Mouse (Mus musculus) hindbrain, embryonic 11.5 days (tissue): ENCODE results near the gene BC024063. TPM values are rescaled to one million over a fixed set of nuclear protein-coding genes. Genes with fewer than 3 reads are reported as not detected.

Source experiments
- ATAC-seq: fragments of 200-750 bp; cut with Nextera tagmentation; 2 replicates; pipeline ENCODE4 v1.8.0; 2017; ENCODE audit warnings: mild to moderate bottlenecking, moderate TSS enrichment, moderate library complexity; ENCODE audit not compliant: low FRiP score
- DNase-seq: peaks from one replicate; pipeline ENCODE4 v3.0.0-alpha.2; 2015; ENCODE audit warnings: low spot score
- H3K27ac ChIP-seq: fragments of 300-500 bp; sonication (generic); 2 replicates; pipeline ENCODE4 v1.5.1; 2014; ENCODE audit warnings: mild to moderate bottlenecking, low read depth, low read length
- H3K27me3 ChIP-seq: fragments of 300-500 bp; sonication (generic); 2 replicates; pipeline ENCODE4 v1.6.1; 2014; ENCODE audit warnings: mild to moderate bottlenecking, low read length, moderate library complexity, mixed read lengths; ENCODE audit not compliant: control insufficient read depth, insufficient read depth
- H3K36me3 ChIP-seq: fragments of 300-500 bp; sonication (generic); 2 replicates; pipeline ENCODE4 v1.6.1; 2014; ENCODE audit warnings: mild to moderate bottlenecking, low read length, moderate library complexity, mixed read lengths; ENCODE audit not compliant: control insufficient read depth, insufficient read depth
- H3K4me1 ChIP-seq: fragments of 300-500 bp; sonication (generic); replicated peaks from 2 replicates; pipeline ENCODE4 v1.6.1; 2014; ENCODE audit warnings: low read length, mixed read lengths; ENCODE audit not compliant: control insufficient read depth, insufficient read depth
- H3K4me2 ChIP-seq: fragments of 300-500 bp; sonication (generic); replicated peaks from 2 replicates; pipeline ENCODE4 v1.6.1; 2014; ENCODE audit warnings: mild to moderate bottlenecking, low read depth, low read length
- H3K4me3 ChIP-seq: fragments of 300-500 bp; sonication (generic); 2 replicates; pipeline ENCODE4 v1.5.1; 2014; ENCODE audit warnings: low read depth, low read length
- H3K9ac ChIP-seq: fragments of 300-500 bp; sonication (generic); 2 replicates; pipeline ENCODE4 v1.6.1; 2014; ENCODE audit warnings: low read depth, low read length
- H3K9me3 ChIP-seq: fragments of 300-500 bp; sonication (generic); 2 replicates; pipeline ENCODE4 v1.6.1; 2016; ENCODE audit warnings: low read length; ENCODE audit not compliant: control insufficient read depth
- WGBS: fragments of 180-500 bp; shearing (Covaris S2); extraction: QIAGEN DNeasy Blood & Tissue Kit; methylation state at CpG from one replicate; pipeline ENCODE4 v1.1.7; 2014; 5-methylcytosine and 5-hydroxymethylcytosine counted together
- polyA plus RNA-seq: library from polyadenylated mRNA; unstranded; fragments of >200 nt; fragmentation: Nextera tagmentation; extraction: Ambion mirVana; gene quantifications from 2 replicates; pipeline ENCODE4 v1.2.1, GENCODE M21; 2014

BC024063 gene
- polyA plus RNA-seq, 1 experiment from 2014 or later, result 8.2 TPM

DNA sequence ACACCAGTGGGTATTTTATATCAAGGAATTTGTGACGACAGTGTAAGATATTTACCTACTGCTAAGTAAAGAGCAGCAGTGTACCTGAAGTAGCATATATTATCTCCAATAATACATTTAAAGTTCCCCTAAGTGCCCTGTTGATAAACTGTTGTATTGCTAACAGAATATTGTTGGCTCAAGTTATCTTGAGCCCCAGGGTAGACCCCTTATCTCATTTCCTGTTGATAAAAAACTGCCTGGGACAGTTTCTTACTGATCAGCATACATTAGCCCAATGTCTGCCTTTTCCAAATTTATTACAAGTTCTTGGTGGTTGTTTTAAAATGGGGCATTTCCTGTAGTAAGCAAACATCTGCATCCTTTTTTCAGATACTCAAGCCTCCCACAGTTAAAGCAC, 62.1 kb downstream of the BC024063 start:
- DNase-seq (no peak), ATAC-seq (no peak)
- no peaks in the 10 kb centered on the region for H3K36me3 ChIP-seq
- WGBS, result 98% methylated on average over 1 of the region's 1 CpGs
- no peak overlapping the region for H3K4me2 ChIP-seq
- peaks cover 16% of the 10 kb centered on the region for H3K9me3 ChIP-seq
- no peak overlapping the region for H3K9ac ChIP-seq
- H3K27me3 ChIP-seq, result no peaks in the 10 kb centered on the region
- H3K4me3 ChIP-seq, result no peak overlapping the region
- no peak overlapping the region for H3K27ac ChIP-seq
- H3K4me1 ChIP-seq, result no peaks in the 10 kb centered on the region

DNA sequence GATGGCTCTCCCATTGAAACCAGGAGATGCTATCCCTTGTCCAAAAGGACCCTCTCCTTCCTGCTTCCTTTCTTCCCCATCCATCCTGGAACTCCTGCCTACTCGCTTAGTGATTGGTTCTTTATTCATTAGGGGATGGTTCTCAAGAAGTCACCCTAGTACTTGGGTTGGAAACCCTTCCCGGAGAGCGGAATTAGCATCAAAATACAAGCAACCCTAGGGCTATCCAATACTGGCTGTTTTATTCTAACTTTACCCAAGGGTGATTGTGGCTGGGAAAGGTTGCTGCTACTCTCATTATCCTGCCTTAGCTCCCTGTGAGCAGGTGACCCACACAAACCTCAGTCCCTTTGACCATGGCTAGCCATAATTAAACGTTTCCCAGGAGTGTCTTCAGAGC, 64.4 kb downstream of the BC024063 start:
- Histone ChIP-seq H3K36me3 (peaks cover 9% of the 10 kb centered on the region), H3K9me3 (peaks cover 33% of the 10 kb centered on the region), H3K27ac (no peak overlapping the region), H3K9ac (no peak overlapping the region), H3K27me3 (no peaks in the 10 kb centered on the region), H3K4me3 (no peak overlapping the region), H3K4me1 (no peaks in the 10 kb centered on the region), H3K4me2 (no peak overlapping the region)
- 81% methylated on average over 4 of the region's 4 CpGs for WGBS
- DNase-seq, result no peak
- no peak for ATAC-seq

Other genes starting within 250 kb of the BC024063 start
- 12.2 and 12.8 TPM in 2 replicates for gene Gm32687, start 219.4 kb upstream of the BC024063 start, polyA plus RNA-seq
- gene Zfp781, start 152.9 kb upstream of the BC024063 start, polyA plus RNA-seq, result 4.6 and 5.4 TPM in 2 replicates
- gene Zfp873, start 35.2 kb upstream of the BC024063 start, polyA plus RNA-seq, result 12.6 and 17.7 TPM in 2 replicates
- 5.6 and 6.9 TPM in 2 replicates for gene AU041133, start 44.7 kb downstream of the BC024063 start, polyA plus RNA-seq
- 16.7 and 19.9 TPM in 2 replicates for gene Zfp938, start 157.9 kb downstream of the BC024063 start, polyA plus RNA-seq
- gene 4932415D10Rik, start 233.2 kb downstream of the BC024063 start, polyA plus RNA-seq, result not detected in 2 replicates